Mouse (Mus musculus) olfactory bulb, adult 2 months (tissue): ENCODE results near the gene Brinp1.

ENCODE experiments used
- CTCF ChIP-seq: fragments of 200-500 bp; IDR thresholded peaks from 2 replicates; pipeline ENCODE4 v1.5.1; 2012; ENCODE audit warnings: low read depth, mild to moderate bottlenecking, low read length, moderate library complexity; ENCODE audit not compliant: insufficient read depth
- POLR2A ChIP-seq: fragments of 200-500 bp; IDR thresholded peaks from 2 replicates; pipeline ENCODE4 v1.6.1; 2012; ENCODE audit warnings: mild to moderate bottlenecking, low read depth, low read length, moderate library complexity; ENCODE audit not compliant: insufficient read depth

DNA sequence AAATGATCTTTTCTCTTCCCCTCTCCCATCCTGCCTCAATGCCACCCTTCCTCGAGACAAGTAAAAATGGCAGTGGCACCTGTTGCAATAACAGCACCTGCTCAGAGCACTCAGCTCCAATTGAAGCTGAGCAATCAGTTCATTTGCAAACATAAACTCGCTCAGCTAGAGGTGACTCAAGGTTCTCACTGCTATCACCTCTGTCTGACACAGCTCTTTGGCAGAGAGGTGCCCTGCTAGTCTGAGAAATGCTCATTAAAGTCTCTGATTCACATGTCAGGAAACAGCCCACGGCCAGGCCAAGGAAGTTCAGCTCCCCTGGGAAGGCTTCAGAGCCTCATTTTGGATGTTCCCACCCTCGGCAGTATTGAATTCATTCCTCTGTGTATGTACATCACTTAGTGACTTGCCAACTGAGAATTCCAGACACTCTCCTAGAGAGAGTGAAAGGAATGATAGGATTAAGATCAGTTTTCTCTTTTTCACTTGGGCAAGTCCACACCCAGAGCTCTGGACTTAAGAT, 165.7 kb downstream of the Brinp1 start:
- TF ChIP-seq CTCF = no peak
- no peak for TF ChIP-seq POLR2A
